Mouse (Mus musculus) olfactory bulb, adult 2 months (tissue): ENCODE data around the gene Fgfr2.

ENCODE experiments used
- CTCF ChIP-seq: fragments of 200-500 bp; IDR thresholded peaks from 2 replicates; pipeline ENCODE4 v1.5.1; 2012; ENCODE audit warnings: low read depth, mild to moderate bottlenecking, low read length, moderate library complexity; ENCODE audit not compliant: insufficient read depth
- POLR2A ChIP-seq: fragments of 200-500 bp; IDR thresholded peaks from 2 replicates; pipeline ENCODE4 v1.6.1; 2012; ENCODE audit warnings: mild to moderate bottlenecking, low read depth, low read length, moderate library complexity; ENCODE audit not compliant: insufficient read depth

- TF ChIP-seq CTCF: no peak
- no peak for TF ChIP-seq POLR2A
Observed at GRCm38 (mm10) chr7:131648276-131648675, 1474.9 kb downstream of the Fgfr2 start.
